Comparison of ENCODE assay signal across 8 mouse cellular contexts in the genomic region with DNA sequence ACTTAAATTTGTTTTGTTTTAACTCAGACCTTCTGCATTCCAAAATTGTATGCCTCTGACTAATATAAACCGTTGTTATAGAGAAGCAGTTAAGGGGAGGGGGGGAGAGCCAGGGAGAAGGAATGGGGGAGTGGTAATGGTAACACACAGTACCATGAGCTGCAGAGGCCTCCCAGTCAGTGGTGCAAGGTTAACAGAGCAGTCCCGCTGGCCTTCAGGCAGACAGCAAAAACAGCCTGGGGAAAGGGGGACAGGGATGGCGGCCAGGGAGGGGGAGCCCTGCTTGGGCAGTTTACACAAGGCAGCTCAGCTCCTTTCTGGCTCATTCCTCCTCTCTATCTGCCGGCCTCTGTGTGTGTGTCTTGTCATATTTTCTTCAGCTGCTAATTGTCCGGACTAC.
DNase-seq lines count a peak whose midpoint lies in the region; ATAC-seq and TF ChIP-seq lines count a peak whose summit lies in the region.

No protein-coding gene starts in this region.

- peak; percentile 65 for DNase-seq in intestine, embryonic 14.5 days (ENCODE audit: low spot score)
- DNase-seq in ZHBTc4 (ENCODE audit: low read depth, low spot score), result peak; percentile 33
- peak; percentile 11 for DNase-seq in gastrocnemius, postnatal 25 days
- peak; percentile 37 for DNase-seq in kidney, postnatal 14 days
- DNase-seq in frontal cortex, postnatal 10 days (ENCODE audit: low spot score in 2 of 2), result no peak
- no peak for DNase-seq in cerebellum, adult 2 months

- no peaks in the 10 kb centered on the region for H3K9me3 ChIP-seq in intestine, embryonic 14.5 days (ENCODE audit: control insufficient read depth, low read length)
- H3K9me3 ChIP-seq in intestine, postnatal 0 days (ENCODE audit: control insufficient read depth), result no peaks in the 10 kb centered on the region
- H3K9me3 ChIP-seq in stomach, embryonic 14.5 days (ENCODE audit: control insufficient read depth, low read depth, low read length), result no peaks in the 10 kb centered on the region

- ATAC-seq in intestine, embryonic 14.5 days (replicated peaks; ENCODE audit: low FRiP score, low TSS enrichment, low read depth), result peak; percentile 71
- no peak; the same call in 1 of the 2 replicates for ATAC-seq in intestine, postnatal 0 days
- ATAC-seq in stomach, embryonic 14.5 days (ENCODE audit: insufficient number of reproducible peaks, insufficient read depth, low FRiP score, low read depth), result peak; percentile 82; the same call in 1 of the 2 replicates

- no peaks in the 10 kb centered on the region for H3K36me3 ChIP-seq in intestine, embryonic 14.5 days (ENCODE audit: control insufficient read depth, insufficient read depth, low read length)
- no peaks in the 10 kb centered on the region for H3K36me3 ChIP-seq in intestine, postnatal 0 days (ENCODE audit: control insufficient read depth, insufficient read depth)
- H3K36me3 ChIP-seq in stomach, embryonic 14.5 days (ENCODE audit: control insufficient read depth, insufficient read depth, low read length), result no peaks in the 10 kb centered on the region

- H3K4me1 ChIP-seq in intestine, embryonic 14.5 days (replicated peaks; ENCODE audit: control insufficient read depth, insufficient read depth, low read length), result peaks cover 36% of the 10 kb centered on the region
- H3K4me1 ChIP-seq in intestine, postnatal 0 days (replicated peaks; ENCODE audit: control insufficient read depth, insufficient read depth, low read length), result no peaks in the 10 kb centered on the region; the same call in 1 of the 2 replicates
- H3K4me1 ChIP-seq in stomach, embryonic 14.5 days (ENCODE audit: control insufficient read depth, insufficient read depth, low read length), result peaks cover 27% of the 10 kb centered on the region
- H3K4me1 ChIP-seq in cerebellum, adult 2 months (ENCODE audit: control insufficient read depth, insufficient read depth, low read length), result no peaks in the 10 kb centered on the region

- TF ChIP-seq POLR2A in cerebellum, adult 2 months (IDR thresholded peaks at IDR 0.05; ENCODE audit: borderline replicate concordance, insufficient read depth, low read length), result no peak

- no peaks in the 10 kb centered on the region for H3K27me3 ChIP-seq in intestine, embryonic 14.5 days (replicated peaks; ENCODE audit: control insufficient read depth, insufficient read depth, low read length)
- H3K27me3 ChIP-seq in intestine, postnatal 0 days (replicated peaks; ENCODE audit: control insufficient read depth, insufficient read depth, low read length), result 0 out of 2 replicates have a peak, but pooled peaks cover 4% of the 10 kb centered on the region
- H3K27me3 ChIP-seq in stomach, embryonic 14.5 days (ENCODE audit: control insufficient read depth, insufficient read depth, low read length), result no peaks in the 10 kb centered on the region
- no peaks in the 10 kb centered on the region for H3K27me3 ChIP-seq in cerebellum, adult 2 months (ENCODE audit: control insufficient read depth, insufficient read depth, low read length)

- TF ChIP-seq CTCF in intestine, postnatal 0 days (IDR thresholded peaks at IDR 0.05; ENCODE audit: low read depth), result no peak
- TF ChIP-seq CTCF in cerebellum, adult 2 months (IDR thresholded peaks at IDR 0.05; ENCODE audit: borderline replicate concordance, insufficient read depth, low read depth, low read length), result no peak

- peak overlapping the region; percentile 82 for H3K27ac ChIP-seq in intestine, embryonic 14.5 days (ENCODE audit: low read depth)
- no peak overlapping the region for H3K27ac ChIP-seq in intestine, postnatal 0 days (ENCODE audit: low read depth, low read length)
- peak overlapping the region; percentile 66 for H3K27ac ChIP-seq in stomach, embryonic 14.5 days (ENCODE audit: low read length)
- no peak overlapping the region for H3K27ac ChIP-seq in cerebellum, adult 2 months (ENCODE audit: insufficient read depth, low read length)

- no peak overlapping the region for H3K9ac ChIP-seq in intestine, embryonic 14.5 days (ENCODE audit: low read length)
- no peak overlapping the region for H3K9ac ChIP-seq in intestine, postnatal 0 days (ENCODE audit: low read depth, low read length)
- H3K9ac ChIP-seq in stomach, embryonic 14.5 days (replicated peaks; ENCODE audit: low read depth, low read length), result no peak overlapping the region

- peak overlapping the region; percentile 0 for H3K4me2 ChIP-seq in intestine, embryonic 14.5 days (ENCODE audit: low read length)
- no peak overlapping the region for H3K4me2 ChIP-seq in intestine, postnatal 0 days (replicated peaks; ENCODE audit: low read depth)
- H3K4me2 ChIP-seq in stomach, embryonic 14.5 days (replicated peaks; ENCODE audit: low read depth, low read length), result no peak overlapping the region

- no peak overlapping the region for H3K4me3 ChIP-seq in intestine, embryonic 14.5 days (ENCODE audit: low read depth, low read length)
- no peak overlapping the region for H3K4me3 ChIP-seq in intestine, postnatal 0 days (ENCODE audit: low read depth, low read length)
- H3K4me3 ChIP-seq in stomach, embryonic 14.5 days (ENCODE audit: low read depth, low read length), result no peak overlapping the region
- no peak overlapping the region for H3K4me3 ChIP-seq in cerebellum, adult 2 months (replicated peaks; ENCODE audit: insufficient read depth, low read depth, low read length)

- 4% methylated on average over 5 of the region's 5 CpGs for WGBS in intestine, embryonic 14.5 days
- WGBS in intestine, postnatal 0 days, result 22% methylated on average over 5 of the region's 5 CpGs
- WGBS in stomach, embryonic 14.5 days, result 13% methylated on average over 5 of the region's 5 CpGs
- whole genome bisulfite sequencing in cerebellum, adult 2 months, result 25% methylated on average over 5 of the region's 5 CpGs

Comparison
In these comparisons a context has a peak if more than half of its experiments do, and no peak if none do; other contexts are left out.
1. H3K27ac ChIP-seq: peak in intestine, embryonic 14.5 days (single experiment) and stomach, embryonic 14.5 days (single experiment); none in intestine, postnatal 0 days (single experiment) and cerebellum, adult 2 months (single experiment).
2. DNase-seq: peak in intestine, embryonic 14.5 days (single experiment), ZHBTc4 (single experiment), gastrocnemius, postnatal 25 days (single experiment) and kidney, postnatal 14 days (single experiment); none in frontal cortex, postnatal 10 days (0 of 2) and cerebellum, adult 2 months (0 of 2).